Mouse (Mus musculus): ENCODE measurements around the gene Tigar.

DNA sequence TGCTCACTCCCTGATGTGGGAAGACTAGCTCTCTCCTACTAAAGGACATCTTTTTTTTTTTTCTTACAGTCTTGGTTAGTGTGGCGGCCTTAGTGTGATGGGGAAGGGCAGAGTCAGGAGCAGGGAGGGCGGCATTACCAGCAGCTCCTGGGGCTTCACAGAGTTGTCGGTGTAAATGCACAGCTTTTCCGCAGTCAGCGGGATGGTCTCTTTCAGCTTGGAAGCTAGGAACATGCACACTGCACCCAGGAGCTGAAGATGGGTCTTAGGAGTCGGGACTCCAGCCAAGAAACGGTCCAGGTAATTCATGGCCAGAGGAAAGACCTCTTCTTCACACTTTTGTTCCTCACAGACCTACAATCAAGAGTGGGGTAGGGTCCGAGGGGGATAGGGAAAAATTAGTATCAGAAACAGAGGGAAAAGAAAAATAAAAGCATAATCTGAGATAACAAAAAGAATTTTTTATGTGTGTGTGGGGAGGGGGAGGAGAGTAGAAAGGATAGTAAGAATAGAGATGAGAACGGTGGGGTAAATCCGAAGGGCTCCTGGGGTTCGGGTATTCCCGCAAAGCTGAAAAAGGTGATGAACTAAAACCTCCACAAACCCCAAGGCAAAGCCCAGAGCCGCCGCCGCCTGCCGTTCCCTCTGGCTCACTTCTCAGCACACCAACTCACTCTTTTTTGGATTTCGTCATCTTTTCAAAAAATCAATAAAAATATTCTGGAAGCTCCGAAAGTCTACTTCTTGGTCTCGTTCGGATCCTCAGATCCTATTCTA lies 39.4 kb upstream of the Tigar start:
- no peak for TF ChIP-seq CTCF (IDR thresholded peaks at IDR 0.05; ENCODE audit: control insufficient read depth, insufficient read depth, insufficient read length)
- no peak for TF ChIP-seq MAX (IDR thresholded peaks at IDR 0.05)
- no peak for TF ChIP-seq MYOG (IDR thresholded peaks at IDR 0.05; ENCODE audit: control insufficient read depth, extremely low read depth, insufficient read length)
